Mouse (Mus musculus): Measurements from ENCODE around the gene Hoxa6.

The Hoxa6 gene

GRCm38 (mm10) chr6:52216691-52217458 lies 8.4 kb upstream of the Hoxa6 start:
- peak; percentile 50 to 52 for DNase-seq (ENCODE audit: low spot score in 2 of 2)

- DNase-seq (ENCODE audit: low spot score in 2 of 2): peak in 1 of 2 experiments; percentile 22
Observed at GRCm38 (mm10) chr6:52215771-52216535, 7.4 kb upstream of the Hoxa6 start.

- no peak for DNase-seq (ENCODE audit: low spot score in 2 of 2)
Observed at GRCm38 (mm10) chr6:52215070-52215469, 6.5 kb upstream of the Hoxa6 start.

- DNase-seq (ENCODE audit: low spot score in 2 of 2): peak in 1 of 2 experiments; percentile 3
Observed at GRCm38 (mm10) chr6:52214271-52214670, 5.7 kb upstream of the Hoxa6 start.

- peak; percentile 78 to 83 for DNase-seq (ENCODE audit: low spot score in 2 of 2)
Observed at GRCm38 (mm10) chr6:52213119-52213986, 4.8 kb upstream of the Hoxa6 start, which contains the start of the genes Hoxa3 and Gm28308. Gene Hoxa3, minus strand, starts transcription at chr6:52213336. Gene Gm28308, minus strand, starts transcription at chr6:52213339.

- peak; percentile 43 to 59 for DNase-seq (ENCODE audit: low spot score in 2 of 2)
Observed at GRCm38 (mm10) chr6:52212556-52213118, 4.1 kb upstream of the Hoxa6 start.

- DNase-seq (ENCODE audit: low spot score in 2 of 2): no peak
Observed at GRCm38 (mm10) chr6:52211961-52212360, 3.4 kb upstream of the Hoxa6 start.

- peak; percentile 76 to 81 for DNase-seq (ENCODE audit: low spot score in 2 of 2)
Observed at GRCm38 (mm10) chr6:52211170-52211935, 2.8 kb upstream of the Hoxa6 start.

GRCm38 (mm10) chr6:52209685-52210046 lies 1.1 kb upstream of the Hoxa6 start:
- DNase-seq (ENCODE audit: low spot score in 2 of 2): no peak

- no peak for DNase-seq (ENCODE audit: low spot score in 2 of 2)
Observed at GRCm38 (mm10) chr6:52208868-52209684, 554 bp upstream of the Hoxa6 start.

- no peak for DNase-seq (ENCODE audit: low spot score in 2 of 2)
Observed at GRCm38 (mm10) chr6:52207684-52207976, 892 bp downstream of the Hoxa6 start.

- DNase-seq (ENCODE audit: low spot score in 2 of 2): no peak
Observed at GRCm38 (mm10) chr6:52206882-52207683, 1.4 kb downstream of the Hoxa6 start.

- no peak for DNase-seq (ENCODE audit: low spot score in 2 of 2)
Observed at GRCm38 (mm10) chr6:52205638-52206621, 2.6 kb downstream of the Hoxa6 start.

GRCm38 (mm10) chr6:52205221-52205620 lies 3.3 kb downstream of the Hoxa6 start:
- no peak for DNase-seq (ENCODE audit: low spot score in 2 of 2)

- DNase-seq (ENCODE audit: low spot score in 2 of 2): no peak
Observed at GRCm38 (mm10) chr6:52204050-52204752, 4.3 kb downstream of the Hoxa6 start, which contains the start of gene Hoxa5. Gene Hoxa5, minus strand, starts transcription at chr6:52204587.

- DNase-seq (ENCODE audit: low spot score in 2 of 2): no peak
Observed at GRCm38 (mm10) chr6:52203371-52204049, 5.0 kb downstream of the Hoxa6 start.

GRCm38 (mm10) chr6:52203121-52203370 lies 5.5 kb downstream of the Hoxa6 start:
- DNase-seq (ENCODE audit: low spot score in 2 of 2): no peak

Data from urinary bladder, postnatal 36 days (tissue).